Mouse (Mus musculus) limb, embryonic 14.5 days (tissue): ENCODE results near the gene Hspb2. TPM values are rescaled to one million over a fixed set of nuclear protein-coding genes. Genes with fewer than 3 reads are reported as not detected.

Source experiments
- ATAC-seq: fragments of 200-750 bp; cut with Nextera tagmentation; 2 replicates; pipeline ENCODE4 v1.8.0; 2017; ENCODE audit warnings: low read depth, moderate number of reproducible peaks, moderate TSS enrichment; ENCODE audit not compliant: low FRiP score
- DNase-seq: peaks from one replicate; pipeline ENCODE4 v3.0.0-alpha.2; 2015; ENCODE audit warnings: low spot score
- H3K27ac ChIP-seq: fragments of 300-500 bp; sonication (generic); replicated peaks from 2 replicates; pipeline ENCODE4 v1.5.1; 2014; ENCODE audit warnings: low read depth, mild to moderate bottlenecking, low read length, moderate library complexity, mixed read lengths
- H3K27me3 ChIP-seq: fragments of 300-500 bp; sonication (generic); 2 replicates; pipeline ENCODE4 v1.6.1; 2014; ENCODE audit warnings: low read length, mixed read lengths; ENCODE audit not compliant: control insufficient read depth, insufficient read depth
- H3K36me3 ChIP-seq: fragments of 300-500 bp; sonication (generic); 2 replicates; pipeline ENCODE4 v1.6.1; 2014; ENCODE audit warnings: mild to moderate bottlenecking, low read length, moderate library complexity, mixed read lengths; ENCODE audit not compliant: control insufficient read depth, insufficient read depth
- H3K4me1 ChIP-seq: fragments of 300-500 bp; sonication (generic); 2 replicates; pipeline ENCODE4 v1.6.1; 2014; ENCODE audit warnings: antibody characterized with exemption, low read length, mixed read lengths; ENCODE audit not compliant: control insufficient read depth, insufficient read depth
- H3K4me2 ChIP-seq: fragments of 300-500 bp; sonication (generic); replicated peaks from 2 replicates; pipeline ENCODE4 v1.6.1; 2014; ENCODE audit warnings: low read depth, mild to moderate bottlenecking, low read length, moderate library complexity; ENCODE audit not compliant: severe bottlenecking
- H3K4me3 ChIP-seq: fragments of 300-500 bp; sonication (generic); replicated peaks from 2 replicates; pipeline ENCODE4 v1.5.1; 2014; ENCODE audit warnings: low read length
- H3K9ac ChIP-seq: fragments of 300-500 bp; sonication (generic); 2 replicates; pipeline ENCODE4 v1.6.1; 2014; ENCODE audit warnings: mild to moderate bottlenecking, low read depth, low read length, moderate library complexity; ENCODE audit not compliant: severe bottlenecking
- H3K9me3 ChIP-seq: fragments of 300-500 bp; sonication (generic); 2 replicates; pipeline ENCODE4 v1.6.1; 2016; ENCODE audit warnings: low read length; ENCODE audit not compliant: control insufficient read depth
- POLR2A ChIP-seq: fragments of 200-500 bp; IDR thresholded peaks from 2 replicates; pipeline ENCODE4 v1.8.0; 2012; ENCODE audit warnings: inconsistent platforms, mild to moderate bottlenecking, moderate library complexity, borderline replicate concordance; ENCODE audit not compliant: insufficient read depth, insufficient read length; ENCODE audit errors: extremely low read depth
- WGBS: fragments of 180-500 bp; shearing (Covaris S2); extraction: QIAGEN DNeasy Blood & Tissue Kit; methylation state at CpG from one replicate; pipeline ENCODE4 v1.1.7; 2014; 5-methylcytosine and 5-hydroxymethylcytosine counted together
- polyA plus RNA-seq, 2 experiments: library from polyadenylated mRNA; depleted of rRNA in 1 of 2; stranded (reverse) in 1 of 2; unstranded in 1 of 2; fragments of >200 nt; fragmentation: Nextera tagmentation in 1 of 2; extraction: Ambion mirVana in 1 of 2; gene quantifications; 2 replicates each; pipeline versions ENCODE4 v1.2.1 to v1.2.3; 2012 to 2014

Hspb2 gene
- polyA plus RNA-seq, 2 experiments, result 53.0 to 78.7 TPM

DNA sequence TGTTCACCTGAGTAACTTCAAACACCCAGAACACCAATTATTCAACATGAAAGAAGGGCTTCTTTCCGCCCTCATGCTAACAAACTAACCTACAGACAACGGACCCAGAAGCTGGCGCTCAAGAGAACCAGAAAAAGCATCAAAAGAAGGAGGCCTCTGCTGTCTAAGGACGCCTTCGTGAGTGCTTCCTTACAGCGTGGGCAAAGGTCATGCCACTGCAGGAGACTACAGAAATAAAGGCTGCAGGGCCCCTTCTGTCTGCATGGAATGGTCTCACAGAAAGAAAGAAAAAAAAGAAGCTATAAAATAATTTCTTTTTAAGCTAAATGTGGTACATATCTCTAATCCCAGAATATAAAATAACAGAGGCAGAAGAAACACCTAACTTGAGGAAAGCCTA is 47.2 kb downstream of the Hspb2 start:
- Histone ChIP-seq H3K4me2 (no peak overlapping the region), H3K9me3 (no peaks in the 10 kb centered on the region), H3K27ac (no peak overlapping the region), H3K36me3 (peaks cover 27% of the 10 kb centered on the region), H3K4me1 (no peaks in the 10 kb centered on the region), H3K9ac (no peak overlapping the region), H3K27me3 (no peaks in the 10 kb centered on the region), H3K4me3 (no peak overlapping the region)
- no peak for DNase-seq
- TF ChIP-seq POLR2A, result no peak
- no peak for ATAC-seq
- WGBS, result 77% methylated on average over 6 of the region's 6 CpGs

Other genes starting within 250 kb of the Hspb2 start
- 49.3 and 64.3 TPM in 2 replicates for gene Pts, start 223.6 kb downstream of the Hspb2 start, polyA plus RNA-seq (2012; rRNA removed)
- 64.2 and 72.3 TPM in 2 replicates for gene Pts, start 223.6 kb downstream of the Hspb2 start, polyA plus RNA-seq (2014; fragmentation: Nextera tagmentation; extraction: Ambion mirVana)
- 2.2 and 2.4 TPM in 2 replicates for gene Il18, start 197.5 kb downstream of the Hspb2 start, polyA plus RNA-seq (2012; rRNA removed)
- 2.4 and 2.9 TPM in 2 replicates for gene Il18, start 197.5 kb downstream of the Hspb2 start, polyA plus RNA-seq (2014; fragmentation: Nextera tagmentation; extraction: Ambion mirVana)
- gene Bco2, start 197.2 kb downstream of the Hspb2 start, polyA plus RNA-seq (2012; rRNA removed), result 0.09 and 0.26 TPM in 2 replicates
- gene Bco2, start 197.2 kb downstream of the Hspb2 start, polyA plus RNA-seq (2014; fragmentation: Nextera tagmentation; extraction: Ambion mirVana), result 0.12 and 0.14 TPM in 2 replicates
- gene Tex12, start 191.0 kb downstream of the Hspb2 start, polyA plus RNA-seq (2012; rRNA removed), result not detected in 2 replicates
- gene Tex12, start 191.0 kb downstream of the Hspb2 start, polyA plus RNA-seq (2014; fragmentation: Nextera tagmentation; extraction: Ambion mirVana), result not detected in 2 replicates
- 170 and 197 TPM in 2 replicates for gene Sdhd, start 148.5 kb downstream of the Hspb2 start, polyA plus RNA-seq (2012; rRNA removed)
- 258 and 266 TPM in 2 replicates for gene Sdhd, start 148.5 kb downstream of the Hspb2 start, polyA plus RNA-seq (2014; fragmentation: Nextera tagmentation; extraction: Ambion mirVana)
- gene Timm8b, start 148.4 kb downstream of the Hspb2 start, polyA plus RNA-seq (2012; rRNA removed), result 145 and 238 TPM in 2 replicates
- 239 and 244 TPM in 2 replicates for gene Timm8b, start 148.4 kb downstream of the Hspb2 start, polyA plus RNA-seq (2014; fragmentation: Nextera tagmentation; extraction: Ambion mirVana)
- gene Pih1d2, start 135.0 kb downstream of the Hspb2 start, polyA plus RNA-seq (2012; rRNA removed), result 2.2 and 2.3 TPM in 2 replicates
- gene Pih1d2, start 135.0 kb downstream of the Hspb2 start, polyA plus RNA-seq (2014; fragmentation: Nextera tagmentation; extraction: Ambion mirVana), result 2.5 and 3.2 TPM in 2 replicates
- gene Nkapd1, start 134.9 kb downstream of the Hspb2 start, polyA plus RNA-seq (2012; rRNA removed), result 18.1 and 20.4 TPM in 2 replicates
- 27.7 and 27.8 TPM in 2 replicates for gene Nkapd1, start 134.9 kb downstream of the Hspb2 start, polyA plus RNA-seq (2014; fragmentation: Nextera tagmentation; extraction: Ambion mirVana)
- 24.3 and 30.4 TPM in 2 replicates for gene Dlat, start 92.6 kb downstream of the Hspb2 start, polyA plus RNA-seq (2012; rRNA removed)
- 49.5 and 57.3 TPM in 2 replicates for gene Dlat, start 92.6 kb downstream of the Hspb2 start, polyA plus RNA-seq (2014; fragmentation: Nextera tagmentation; extraction: Ambion mirVana)
- 16.4 and 17.5 TPM in 2 replicates for gene Dixdc1, start 12.8 kb downstream of the Hspb2 start, polyA plus RNA-seq (2012; rRNA removed)
- 16.1 and 18.9 TPM in 2 replicates for gene Dixdc1, start 12.8 kb downstream of the Hspb2 start, polyA plus RNA-seq (2014; fragmentation: Nextera tagmentation; extraction: Ambion mirVana)
- 3.8 and 4.9 TPM in 2 replicates for gene 2310030G06Rik, start 5.8 kb downstream of the Hspb2 start, polyA plus RNA-seq (2012; rRNA removed)
- gene 2310030G06Rik, start 5.8 kb downstream of the Hspb2 start, polyA plus RNA-seq (2014; fragmentation: Nextera tagmentation; extraction: Ambion mirVana), result 5.2 and 5.4 TPM in 2 replicates
- 78.2 and 80.7 TPM in 2 replicates for gene Cryab, start 1.0 kb downstream of the Hspb2 start, polyA plus RNA-seq (2012; rRNA removed)
- gene Cryab, start 1.0 kb downstream of the Hspb2 start, polyA plus RNA-seq (2014; fragmentation: Nextera tagmentation; extraction: Ambion mirVana), result 87.2 and 117 TPM in 2 replicates
- 7.4 and 7.7 TPM in 2 replicates for gene Fdxacb1, start 15.9 kb upstream of the Hspb2 start, polyA plus RNA-seq (2012; rRNA removed)
- 10.6 and 10.8 TPM in 2 replicates for gene Fdxacb1, start 15.9 kb upstream of the Hspb2 start, polyA plus RNA-seq (2014; fragmentation: Nextera tagmentation; extraction: Ambion mirVana)
- 33.2 and 41.9 TPM in 2 replicates for gene Alg9, start 22.7 kb upstream of the Hspb2 start, polyA plus RNA-seq (2012; rRNA removed)
- gene Alg9, start 22.7 kb upstream of the Hspb2 start, polyA plus RNA-seq (2014; fragmentation: Nextera tagmentation; extraction: Ambion mirVana), result 35.8 and 35.9 TPM in 2 replicates
- 27.1 and 27.6 TPM in 2 replicates for gene 1110032A03Rik, start 23.2 kb upstream of the Hspb2 start, polyA plus RNA-seq (2012; rRNA removed)
- 25.5 and 29.5 TPM in 2 replicates for gene 1110032A03Rik, start 23.2 kb upstream of the Hspb2 start, polyA plus RNA-seq (2014; fragmentation: Nextera tagmentation; extraction: Ambion mirVana)
- gene Ppp2r1b, start 92.9 kb upstream of the Hspb2 start, polyA plus RNA-seq (2012; rRNA removed), result 25.2 and 27.3 TPM in 2 replicates
- 51.0 and 53.8 TPM in 2 replicates for gene Ppp2r1b, start 92.9 kb upstream of the Hspb2 start, polyA plus RNA-seq (2014; fragmentation: Nextera tagmentation; extraction: Ambion mirVana)